Mouse (Mus musculus): ENCODE results near the gene Eif3b.

The Eif3b gene

GRCm38 (mm10) chr5:140491142-140491541, 72.0 kb downstream of the Eif3b start:
- no peak for DNase-seq

- DNase-seq, result no peak
Observed at GRCm38 (mm10) chr5:140492684-140493233, 73.6 kb downstream of the Eif3b start.
